Mouse (Mus musculus): ENCODE measurements around the gene Gm37240.

Gene Gm37240

DNA sequence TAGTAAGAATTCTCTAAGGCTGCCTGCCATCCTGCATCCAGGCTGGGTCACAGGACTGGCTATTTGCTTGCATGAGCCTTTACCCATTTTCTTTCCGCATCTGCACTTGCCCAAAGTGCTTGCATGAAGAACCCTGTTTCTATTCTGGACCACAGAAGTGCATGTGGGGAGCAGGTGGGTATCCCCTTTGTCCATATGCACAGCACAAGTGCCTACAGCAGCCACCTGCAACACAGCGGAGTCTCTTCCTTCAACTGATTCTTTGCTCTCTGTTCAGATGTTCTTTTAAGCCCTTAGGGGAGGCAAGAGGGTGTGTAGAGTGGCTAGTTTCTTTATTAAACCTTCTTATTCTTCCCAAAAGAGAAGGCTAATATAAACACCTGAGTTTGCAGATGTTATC is 1133.5 kb downstream of the Gm37240 start:
- in situ Hi-C loops (cut with MboI; ENCODE audit: low sequenced_read_pairs) = no loop called here

DNA sequence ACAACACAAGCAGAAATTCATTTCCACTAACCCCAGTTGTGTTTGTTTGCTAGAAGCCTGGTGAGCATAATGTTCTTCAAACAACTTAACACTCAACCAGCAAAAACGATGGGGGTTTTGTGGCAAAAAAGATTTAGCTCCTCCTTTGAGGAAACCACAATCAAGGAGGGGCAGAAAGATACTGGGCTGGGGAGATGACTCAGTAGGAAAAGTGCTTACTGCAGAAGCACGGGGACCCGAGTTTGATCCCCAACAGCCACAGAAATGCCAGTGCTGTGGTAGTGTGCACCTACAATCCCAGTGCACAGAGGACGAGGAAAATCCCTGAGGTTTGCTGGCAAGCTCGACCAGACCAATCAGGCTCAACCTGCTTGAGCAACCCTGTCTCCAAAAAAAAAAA is 1138.1 kb downstream of the Gm37240 start:
- in situ Hi-C loops (cut with MboI; ENCODE audit: low sequenced_read_pairs) = no loop called here

DNA sequence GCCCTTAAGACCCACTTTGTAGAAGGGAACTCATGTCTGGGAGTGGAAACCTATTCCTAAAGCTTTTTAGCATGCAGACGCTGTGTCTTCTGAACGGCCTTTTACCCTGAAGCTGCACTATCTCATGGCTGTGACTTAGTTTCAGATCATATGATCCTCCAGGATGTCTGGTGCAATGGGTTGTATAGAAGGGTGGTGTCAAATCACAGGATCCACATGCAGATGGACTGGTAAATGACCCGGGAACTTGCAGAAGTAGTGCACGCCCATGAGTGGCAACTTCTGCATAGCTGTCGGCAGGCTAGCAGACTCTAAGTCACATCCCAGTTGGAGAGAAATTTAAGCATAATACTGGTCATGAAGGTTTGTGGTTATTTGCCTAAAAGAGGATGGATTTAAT is 1139.2 kb downstream of the Gm37240 start:
- in situ Hi-C loops (cut with MboI; ENCODE audit: low sequenced_read_pairs) = no loop called here

DNA sequence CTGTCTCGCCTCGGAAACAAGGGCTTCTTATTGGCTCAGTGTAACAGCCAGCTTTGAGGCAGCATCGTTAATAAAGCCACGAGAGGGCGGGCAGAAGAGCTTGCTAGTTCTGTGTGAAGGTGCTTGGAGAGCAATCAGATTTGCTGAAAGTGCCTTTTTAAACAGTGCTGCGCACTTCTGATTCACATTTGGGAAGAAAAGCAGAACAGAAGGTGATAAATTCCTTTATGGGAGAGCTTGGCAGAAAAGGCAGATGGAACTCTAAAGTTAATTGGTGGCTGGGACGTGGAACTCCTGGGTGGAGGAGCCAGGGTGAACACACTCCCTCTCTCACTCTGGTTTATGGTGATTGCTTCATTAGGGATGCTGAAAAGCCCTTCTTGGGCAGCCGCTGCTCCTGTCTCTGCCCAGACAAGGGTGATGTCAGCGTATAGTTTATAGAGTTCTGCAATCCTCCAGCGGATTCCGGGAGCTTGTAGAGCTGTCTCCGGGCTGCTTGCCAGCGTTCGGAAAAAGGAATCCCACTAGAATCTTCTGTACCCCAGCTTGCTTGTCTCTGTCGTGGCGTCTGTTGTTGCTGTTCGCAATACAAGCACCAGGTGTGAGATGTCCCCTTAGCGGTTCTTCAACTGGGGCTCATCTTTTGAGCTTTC is 1141.7 kb downstream of the Gm37240 start:
- in situ Hi-C loops (cut with MboI; ENCODE audit: low sequenced_read_pairs) = no loop called here

DNA sequence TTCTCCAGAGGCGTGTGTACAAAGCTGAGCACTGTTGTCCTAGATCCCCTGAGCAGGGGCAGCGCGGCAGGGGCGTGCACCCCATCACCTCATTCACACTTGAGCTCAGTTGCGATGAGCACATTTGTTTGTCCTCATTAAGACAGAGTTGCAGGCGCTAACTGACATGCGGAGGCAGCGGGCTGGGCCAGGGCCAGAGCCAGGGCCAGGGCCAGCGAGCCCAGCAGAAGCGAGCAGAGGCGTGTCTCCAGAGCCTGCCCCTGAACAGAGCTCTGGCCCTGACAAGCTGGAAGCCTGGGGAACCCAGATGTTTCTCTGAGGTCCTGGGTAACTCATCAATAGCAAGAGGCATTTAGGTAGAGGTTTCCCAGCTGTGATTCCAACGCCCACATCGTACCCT is 1142.6 kb downstream of the Gm37240 start:
- in situ Hi-C loops (cut with MboI; ENCODE audit: low sequenced_read_pairs) = no loop called here

DNA sequence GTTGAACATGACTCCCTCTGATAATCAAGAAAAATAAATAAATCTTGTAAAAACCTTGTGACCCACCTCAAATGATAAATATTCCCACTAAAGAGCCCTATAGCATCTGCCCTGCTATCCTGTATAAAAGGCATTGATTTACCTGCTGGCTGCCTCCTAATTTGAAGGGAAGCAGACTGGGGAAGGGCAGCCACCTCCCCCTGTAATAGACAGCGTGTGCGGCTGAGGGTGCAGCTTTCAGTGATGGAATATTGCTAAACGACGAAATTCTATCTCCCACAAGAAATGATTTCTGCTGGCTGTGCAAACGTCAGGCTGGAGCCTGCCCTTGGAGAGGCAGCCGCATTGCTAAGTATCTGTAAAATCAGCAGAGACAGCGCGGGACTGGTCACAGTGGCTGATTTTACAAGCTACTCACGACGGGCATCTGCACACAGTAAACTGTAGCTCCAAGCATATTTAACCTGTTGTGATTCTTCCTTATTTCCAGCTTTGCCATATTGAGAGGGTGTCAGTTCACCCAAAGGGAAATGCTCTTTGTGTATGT is 1147.2 kb downstream of the Gm37240 start:
- in situ Hi-C loops (cut with MboI; ENCODE audit: low sequenced_read_pairs) = no loop called here

DNA sequence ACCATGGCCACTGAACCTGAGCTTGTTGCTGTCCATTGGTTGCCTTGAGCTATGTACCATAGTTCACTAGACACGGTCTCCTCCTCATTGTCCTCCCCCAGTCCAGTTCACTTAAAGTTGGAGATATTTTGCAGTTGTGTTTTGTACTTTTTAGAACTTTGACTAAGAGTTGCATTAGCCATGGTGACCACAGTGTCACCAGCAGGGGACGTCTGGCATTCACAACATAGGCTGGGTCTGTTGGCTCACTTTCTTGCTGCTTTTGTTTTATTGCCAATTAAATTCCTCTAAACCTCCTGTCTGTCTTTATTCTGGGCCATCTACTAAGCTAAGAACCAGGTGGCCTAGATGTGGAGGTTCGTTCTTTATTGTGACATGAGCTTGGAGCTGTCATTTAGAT is 1150.2 kb downstream of the Gm37240 start:
- in situ Hi-C loops (cut with MboI; ENCODE audit: low sequenced_read_pairs) = no loop called here

DNA sequence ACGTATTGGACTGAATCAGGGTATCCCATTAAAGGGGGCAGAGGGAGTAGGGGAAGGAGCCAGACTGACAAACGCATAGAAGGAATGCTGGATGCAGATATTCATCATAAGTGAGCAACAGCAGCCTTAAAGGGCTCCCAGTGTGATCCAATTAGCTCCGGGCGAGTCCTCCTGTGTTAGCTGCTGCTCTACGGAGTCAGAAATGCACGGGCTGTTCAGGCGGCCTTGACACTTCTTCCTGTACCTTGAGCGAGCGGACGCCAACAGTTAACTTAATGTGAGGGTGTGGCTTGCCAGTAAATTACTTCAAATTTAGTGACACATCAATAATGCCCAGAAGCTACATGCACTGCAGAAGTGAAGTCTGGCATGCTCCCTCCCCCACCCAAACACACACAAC is 1151.6 kb downstream of the Gm37240 start:
- in situ Hi-C loops (cut with MboI; ENCODE audit: low sequenced_read_pairs) = no loop called here

DNA sequence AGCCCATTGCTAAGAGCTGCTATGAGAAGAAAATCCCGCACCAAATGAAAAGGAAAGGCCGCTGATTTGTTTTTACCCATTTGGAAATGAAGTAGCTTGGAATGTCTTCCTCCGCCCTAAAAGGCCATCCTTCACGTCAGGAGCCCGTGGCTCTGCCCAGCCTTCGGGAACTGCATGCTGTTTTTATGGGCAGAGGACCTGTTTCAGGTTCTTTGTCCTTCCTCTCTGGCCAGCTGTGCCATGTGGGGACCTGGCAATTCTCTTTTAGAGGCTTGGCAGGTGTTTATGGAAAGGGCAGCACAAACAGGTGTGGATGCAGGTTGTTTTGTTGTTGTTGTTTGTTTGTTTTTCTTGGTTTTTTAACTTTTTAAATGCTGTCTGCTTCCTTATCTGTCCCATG is 1154.8 kb downstream of the Gm37240 start:
- in situ Hi-C loops (cut with MboI; ENCODE audit: low sequenced_read_pairs) = no loop called here

DNA sequence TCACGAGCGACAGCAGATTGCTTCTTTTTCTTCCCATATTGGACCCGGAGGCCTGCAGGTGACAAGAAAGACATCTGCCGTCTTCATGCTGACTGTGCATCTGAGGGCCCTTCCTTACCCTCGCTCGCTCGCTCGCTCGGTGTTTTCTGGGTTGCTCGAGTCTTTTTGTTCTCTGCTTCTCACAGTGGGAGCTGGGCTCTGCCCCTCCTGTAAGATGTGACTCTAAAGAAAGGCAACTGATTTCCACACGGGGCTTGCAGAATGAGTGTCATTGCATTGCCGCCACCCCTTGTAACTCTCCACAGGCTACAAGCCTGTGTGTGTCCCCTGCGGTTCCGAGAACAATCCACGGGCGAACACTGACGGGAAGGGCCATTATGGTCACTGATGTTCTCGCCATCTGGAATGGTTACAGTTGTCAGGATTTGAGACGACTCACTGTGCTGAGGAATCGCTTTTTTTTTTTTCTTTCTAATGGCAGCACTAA is 1155.3 kb downstream of the Gm37240 start:
- in situ Hi-C loops (cut with MboI; ENCODE audit: low sequenced_read_pairs) = no loop called here

DNA sequence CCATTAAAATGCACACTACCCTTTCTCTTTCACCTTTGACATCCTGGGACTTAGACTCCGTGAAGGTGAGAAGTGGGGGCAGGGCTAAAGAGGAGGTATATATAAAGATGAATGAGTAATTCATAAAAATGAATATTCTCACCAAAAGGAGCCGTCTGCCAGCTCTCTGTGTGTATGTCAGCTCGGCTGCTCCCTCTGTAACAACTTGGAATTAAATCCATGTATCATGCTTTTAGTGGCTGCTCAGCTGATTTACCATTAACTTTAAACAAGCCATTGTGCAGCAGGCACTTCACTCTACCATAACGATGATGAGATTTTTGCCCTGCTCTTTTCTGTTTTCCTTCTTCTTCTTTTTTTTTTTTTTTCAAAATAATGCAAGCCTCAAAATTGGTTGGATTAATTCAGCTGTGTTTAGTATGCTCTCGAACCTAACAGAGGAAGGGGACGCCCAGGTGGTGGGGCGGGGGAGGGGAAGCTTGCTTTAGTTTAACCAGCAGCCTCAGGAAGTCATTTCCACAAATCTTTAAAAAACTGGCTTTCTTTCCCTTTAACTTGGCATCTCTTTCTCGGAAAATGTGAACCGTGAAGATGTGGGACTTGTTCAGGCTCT is 1155.8 kb downstream of the Gm37240 start:
- in situ Hi-C loops (cut with MboI; ENCODE audit: low sequenced_read_pairs) = no loop called here

DNA sequence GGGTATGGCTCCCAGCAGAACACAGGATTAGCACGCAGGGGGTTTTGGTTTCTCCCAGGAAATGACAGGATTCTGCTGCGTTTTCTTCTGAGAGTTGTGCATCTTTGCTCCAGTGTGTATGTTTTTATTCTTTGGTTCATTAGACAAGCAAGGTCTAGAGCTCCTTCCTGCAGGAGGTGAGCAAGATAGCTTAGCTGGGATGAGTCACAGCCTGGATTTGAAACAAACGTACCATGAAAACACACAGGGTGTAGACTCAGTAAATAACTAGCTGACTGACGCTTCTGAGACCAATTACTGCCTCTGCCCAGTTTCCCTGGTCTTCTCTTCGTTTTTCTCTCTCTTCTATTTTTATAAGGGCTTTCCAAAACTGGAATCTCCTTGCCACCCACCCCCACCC is 1156.3 kb downstream of the Gm37240 start:
- in situ Hi-C loops (cut with MboI; ENCODE audit: low sequenced_read_pairs) = no loop called here

DNA sequence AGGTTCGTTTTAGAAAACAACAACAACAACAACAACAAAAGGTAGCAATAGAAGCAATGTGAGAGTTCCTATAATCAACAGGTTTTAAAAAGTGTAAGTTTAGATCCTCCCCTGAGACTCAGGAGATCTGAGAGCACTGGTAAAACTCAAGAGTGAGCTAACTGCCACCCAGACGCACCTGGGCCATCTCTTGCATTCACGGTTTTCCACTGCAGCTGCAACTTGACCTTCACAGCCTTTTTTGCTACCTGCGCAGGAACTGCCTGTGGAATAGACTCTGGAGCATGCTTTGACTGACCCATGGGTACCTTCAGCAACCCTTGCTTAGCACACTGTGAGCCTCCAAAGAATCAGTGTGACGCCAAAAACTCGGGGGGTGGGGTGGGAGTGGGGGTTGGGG is 1157.5 kb downstream of the Gm37240 start:
- in situ Hi-C loops (cut with MboI; ENCODE audit: low sequenced_read_pairs) = no loop called here

DNA sequence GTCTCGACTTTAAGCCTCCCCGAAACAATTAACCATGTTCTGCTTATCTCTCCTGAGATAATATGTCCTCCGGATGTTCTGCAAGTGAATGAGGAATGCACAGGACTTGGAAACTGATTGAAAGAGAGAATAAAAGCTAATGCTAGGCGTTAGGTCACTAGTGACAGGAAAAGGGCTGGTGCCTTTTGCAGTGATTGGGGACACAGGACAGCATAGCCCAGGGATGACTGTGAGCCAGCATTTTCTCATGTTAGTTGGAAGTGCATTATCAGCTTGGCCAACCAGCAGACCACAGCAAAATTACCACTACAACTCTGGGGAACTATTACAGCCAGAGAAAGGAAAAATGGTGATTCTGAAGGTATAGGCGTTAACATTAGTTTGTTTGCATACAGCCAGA is 1163.3 kb downstream of the Gm37240 start:
- in situ Hi-C loops (cut with MboI; ENCODE audit: low sequenced_read_pairs) = no loop called here

DNA sequence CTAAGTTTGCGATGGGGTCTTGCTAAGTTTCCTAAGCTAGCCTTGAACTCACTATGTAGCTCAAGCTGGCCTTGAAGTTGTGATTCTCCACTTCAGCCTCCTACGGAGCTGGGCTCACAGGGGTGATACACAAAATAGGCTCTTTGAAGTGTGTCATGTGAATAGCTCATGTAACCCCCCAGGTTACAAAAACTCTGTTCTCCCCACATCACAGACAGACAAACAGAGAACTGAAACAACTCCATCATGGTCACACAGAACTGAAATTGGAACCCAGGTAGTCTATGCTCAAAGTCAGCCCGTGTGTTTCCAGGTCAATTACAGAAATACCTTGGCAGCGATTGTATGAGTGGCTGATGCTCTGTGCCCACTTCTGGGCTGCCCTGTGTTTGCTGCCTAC is 1164.6 kb downstream of the Gm37240 start:
- in situ Hi-C loops (cut with MboI; ENCODE audit: low sequenced_read_pairs) = no loop called here

DNA sequence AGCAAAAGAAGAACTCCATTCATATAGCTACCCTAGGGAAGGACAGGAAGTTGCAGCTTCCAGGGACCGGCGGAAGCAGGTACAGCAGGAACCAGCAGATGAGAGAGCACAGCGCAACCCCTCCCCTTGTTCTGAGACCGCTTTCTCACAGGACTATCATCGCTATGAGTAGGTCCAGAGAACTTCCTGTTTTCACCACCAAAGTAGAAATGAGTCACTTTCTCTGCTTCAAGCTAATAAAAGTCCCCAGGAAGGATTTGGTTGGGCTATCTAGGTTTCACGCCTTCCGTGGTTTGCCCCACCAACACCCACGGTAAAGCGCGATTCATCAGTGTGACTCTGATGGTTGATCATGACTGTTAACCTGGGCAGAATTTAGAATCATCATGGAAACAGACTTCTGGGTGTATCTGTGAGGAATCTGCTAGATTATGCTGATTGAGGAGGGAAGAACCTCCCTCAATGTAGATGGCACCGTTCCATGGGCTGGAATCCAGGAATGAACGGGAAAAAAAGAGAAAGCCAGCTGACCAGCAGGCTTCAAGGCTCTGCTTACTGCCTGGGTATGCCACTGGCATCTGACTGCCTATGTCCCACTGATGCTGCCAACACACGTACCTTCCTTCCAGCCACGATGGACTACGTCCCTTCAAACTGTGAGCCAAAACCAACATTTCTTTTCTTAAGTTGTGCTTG is 1172.1 kb downstream of the Gm37240 start:
- in situ Hi-C loops (cut with MboI; ENCODE audit: low sequenced_read_pairs) = no loop called here

DNA sequence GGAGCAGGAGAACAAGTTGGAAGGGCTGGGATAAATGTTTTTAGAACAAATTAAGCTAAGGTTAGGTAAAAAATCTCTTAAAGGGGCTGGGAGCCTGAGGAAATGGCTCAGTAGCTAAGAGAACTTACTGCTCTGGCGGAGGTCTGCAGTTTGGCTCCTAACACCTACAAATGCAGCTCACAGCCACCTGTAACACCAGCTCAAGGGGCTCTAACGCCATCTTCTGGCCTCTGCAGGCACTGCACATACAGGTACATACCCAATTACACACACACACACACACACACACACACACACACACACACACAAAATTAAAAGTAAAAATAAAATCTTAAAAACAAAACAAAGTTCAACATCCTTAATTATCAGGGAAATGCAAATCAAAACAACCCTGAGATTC is 1174.4 kb downstream of the Gm37240 start:
- in situ Hi-C loops (cut with MboI; ENCODE audit: low sequenced_read_pairs) = no loop called here

DNA sequence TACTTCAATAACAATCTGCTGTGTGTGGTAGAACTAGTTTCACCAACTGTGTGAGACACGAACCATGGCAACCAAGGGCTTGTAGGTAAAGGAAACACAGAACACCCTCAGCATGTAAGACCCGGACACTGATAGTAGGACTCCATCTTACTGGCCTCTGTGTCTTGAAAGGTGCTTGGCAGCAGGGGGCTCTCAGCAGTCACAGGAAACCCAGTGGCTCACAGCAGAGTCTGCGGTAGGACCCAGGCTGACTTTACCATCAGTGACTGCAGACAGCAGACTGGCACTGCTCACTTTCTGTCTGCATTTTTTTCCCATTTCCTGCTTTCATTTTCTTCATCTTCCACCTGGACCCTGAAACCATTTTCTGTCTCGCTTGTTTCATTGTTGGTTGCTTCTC is 1176.6 kb downstream of the Gm37240 start:
- in situ Hi-C loops (cut with MboI; ENCODE audit: low sequenced_read_pairs) = no loop called here

DNA sequence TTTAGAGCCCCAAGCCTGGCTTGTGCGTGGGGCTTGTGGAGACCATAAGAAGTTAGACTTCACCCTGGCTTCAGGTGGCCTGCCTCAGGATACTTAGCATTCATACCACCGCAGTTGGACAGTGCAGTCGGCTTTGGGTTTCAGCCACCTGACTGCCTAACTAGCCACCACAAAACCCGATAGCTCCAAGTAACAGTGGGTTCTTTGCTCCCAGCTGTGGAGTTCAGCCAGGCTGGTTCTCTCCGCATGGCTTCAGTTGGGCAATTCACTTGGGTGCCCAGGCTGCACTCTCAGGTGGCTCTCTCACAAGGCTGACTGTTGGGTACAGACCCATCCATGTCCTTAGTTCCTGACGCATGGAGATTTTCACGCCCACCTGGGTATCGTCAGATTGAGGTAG is 1177.4 kb downstream of the Gm37240 start:
- in situ Hi-C loops (cut with MboI; ENCODE audit: low sequenced_read_pairs) = no loop called here

DNA sequence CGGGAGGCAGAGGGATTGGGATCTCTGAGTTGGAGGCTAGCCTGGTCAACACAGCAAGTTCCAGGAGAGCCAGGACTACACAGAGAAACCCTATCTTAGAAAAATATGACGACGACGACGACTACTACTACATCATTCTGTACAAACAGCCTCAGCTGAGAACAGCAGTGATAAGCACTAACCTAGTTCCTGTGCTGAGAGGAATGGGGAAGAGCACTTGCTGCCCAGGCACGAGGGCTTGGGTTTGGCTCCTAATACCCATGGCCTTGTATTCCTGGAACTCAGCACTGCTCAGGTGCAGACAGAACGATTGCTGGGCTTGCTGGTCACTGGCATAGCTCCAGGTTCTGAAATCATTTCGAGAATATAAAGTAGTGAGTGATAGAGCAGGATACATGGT is 1178.2 kb downstream of the Gm37240 start:
- in situ Hi-C loops (cut with MboI; ENCODE audit: low sequenced_read_pairs) = no loop called here

DNA sequence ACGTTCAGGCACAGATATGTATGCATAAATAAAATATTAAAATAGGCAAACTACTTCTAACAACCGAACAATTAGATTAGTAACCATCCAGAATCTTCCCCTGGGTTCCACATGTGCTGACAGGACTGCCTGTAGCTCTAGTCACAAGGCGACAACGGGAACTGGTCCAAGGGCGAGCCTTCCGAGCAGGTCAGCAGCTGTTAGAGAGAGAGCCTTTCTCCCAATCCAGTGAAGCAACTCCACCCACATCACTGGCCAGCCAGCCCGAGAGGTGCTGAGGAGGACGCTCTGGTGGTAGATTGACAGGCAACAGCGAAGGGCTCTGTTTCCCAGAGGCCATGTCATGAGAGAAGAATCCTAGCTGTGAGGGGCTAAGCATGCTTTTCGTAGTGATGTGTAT is 1178.8 kb downstream of the Gm37240 start:
- in situ Hi-C loops (cut with MboI; ENCODE audit: low sequenced_read_pairs) = no loop called here

DNA sequence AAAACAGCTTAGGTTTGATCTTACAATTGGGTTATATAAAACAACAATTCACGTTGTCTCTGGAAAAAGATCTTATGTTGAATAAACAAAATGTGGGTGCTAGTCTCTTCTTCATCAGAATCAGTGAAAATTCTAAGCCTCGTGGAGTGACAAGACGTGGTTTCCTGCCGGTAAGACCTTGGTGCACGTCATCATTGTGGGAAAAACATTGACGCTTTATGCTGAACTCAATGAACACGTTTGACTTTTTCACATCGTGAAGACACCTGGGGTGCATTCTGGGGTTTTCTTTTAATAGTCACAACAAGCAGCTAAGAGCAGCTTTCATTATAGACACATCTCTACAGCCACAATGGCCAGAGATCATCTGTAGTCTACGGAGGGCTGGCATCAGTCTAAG is 1182.1 kb downstream of the Gm37240 start:
- in situ Hi-C loops (cut with MboI; ENCODE audit: low sequenced_read_pairs) = no loop called here
